Comparison of ENCODE assay signal across 21 mouse cellular contexts in genomic region chr1:42749536-42750292, GRCm38 (mm10). TPM values are rescaled to one million over a fixed set of nuclear protein-coding genes. Genes with fewer than 3 reads are reported as not detected.
"Had no signal": no experiment of that assay in that cellular context is flagged by ENCODE, and none has a peak within 500 bp of the region (broad histone marks: within the 10 kb centered on the region; RNA-seq: fewer than 3 reads in every experiment).

No protein-coding gene starts in this region.

- H3K4me3 ChIP-seq: lung, embryonic 15.5 days; megakaryocyte, embryonic 14.5 days; midbrain, embryonic 13.5 days; midbrain, embryonic 15.5 days; neural tube, embryonic 12.5 days; stomach, embryonic 15.5 days had no signal

- H3K4me2 ChIP-seq: lung, embryonic 15.5 days; midbrain, embryonic 11.5 days; midbrain, embryonic 13.5 days; midbrain, embryonic 15.5 days; neural tube, embryonic 12.5 days; stomach, embryonic 15.5 days had no signal

- DNase-seq: liver, postnatal 0 days; lung, adult 2 months; lung, postnatal 14 days; lung, postnatal 36 days; right cerebral cortex, postnatal 14 days; thymus, adult 2 months; thymus, postnatal 25 days; thymus, postnatal 4 days had no signal

- H3K4me1 ChIP-seq: lung, embryonic 15.5 days; midbrain, embryonic 13.5 days; midbrain, embryonic 15.5 days; neural tube, embryonic 12.5 days; stomach, embryonic 15.5 days had no signal

- ATAC-seq: liver, postnatal 0 days; lung, postnatal 0 days; midbrain, embryonic 13.5 days; midbrain, embryonic 15.5 days had no signal

- H3K9ac ChIP-seq: liver, postnatal 0 days; lung, embryonic 15.5 days; midbrain, embryonic 13.5 days; midbrain, embryonic 15.5 days; neural tube, embryonic 12.5 days; stomach, embryonic 15.5 days had no signal

- H3K27ac ChIP-seq: lung, embryonic 15.5 days; macrophage; midbrain, embryonic 13.5 days; midbrain, embryonic 15.5 days; neural tube, embryonic 12.5 days; stomach, embryonic 15.5 days had no signal

- H3K27me3 ChIP-seq: lung, embryonic 15.5 days; megakaryocyte, embryonic 14.5 days; midbrain, embryonic 13.5 days; midbrain, embryonic 15.5 days; neural tube, embryonic 12.5 days; stomach, embryonic 15.5 days had no signal

- H3K36me3 ChIP-seq: lung, embryonic 15.5 days; midbrain, embryonic 13.5 days; midbrain, embryonic 15.5 days; neural tube, embryonic 12.5 days; stomach, embryonic 15.5 days had no signal

- H3K9me3 ChIP-seq: lung, embryonic 15.5 days; megakaryocyte, embryonic 14.5 days; midbrain, embryonic 13.5 days; midbrain, embryonic 15.5 days; neural tube, embryonic 12.5 days; stomach, embryonic 15.5 days had no signal

RNA-seq across cellular contexts. Expression of gene Pou3f3, which starts 54.1 kb away (rescaled TPM):
- total RNA-seq: megakaryocyte progenitor cell, adult 5-6 weeks; monocyte, adult 5-6 weeks; neutrophil, adult 5-6 weeks had no signal
- polyA plus RNA-seq: liver, postnatal 0 days; macrophage; spleen, adult 2 months had no signal
